Mouse (Mus musculus): Measurements from ENCODE around the gene Rhov. TPM values are rescaled to one million over a fixed set of nuclear protein-coding genes. Genes with fewer than 3 reads are reported as not detected.

Gene Rhov
- polyA plus RNA-seq, 1 experiment: 6.5 TPM

DNA sequence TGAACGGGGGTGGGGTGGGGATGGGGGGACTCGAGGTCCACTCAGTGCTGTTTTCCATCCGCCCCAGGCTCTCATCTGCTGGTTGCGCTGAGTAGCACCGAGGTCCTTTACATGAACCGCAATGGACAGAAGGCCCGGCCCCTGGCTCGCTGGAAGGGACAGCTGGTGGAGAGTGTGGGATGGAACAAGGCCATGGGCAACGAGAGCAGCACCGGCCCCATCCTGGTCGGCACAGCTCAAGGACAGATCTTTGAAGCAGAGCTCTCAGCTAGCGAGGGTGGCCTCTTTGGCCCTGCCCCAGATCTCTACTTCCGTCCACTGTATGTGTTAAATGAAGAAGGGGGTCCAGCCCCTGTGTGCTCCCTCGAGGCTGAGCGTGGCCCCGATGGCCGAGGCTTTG is 21.8 kb upstream of the Rhov start:
- DNase-seq (ENCODE audit: extremely low spot score in 1 of 2, low spot score in 1 of 2): no peak

DNA sequence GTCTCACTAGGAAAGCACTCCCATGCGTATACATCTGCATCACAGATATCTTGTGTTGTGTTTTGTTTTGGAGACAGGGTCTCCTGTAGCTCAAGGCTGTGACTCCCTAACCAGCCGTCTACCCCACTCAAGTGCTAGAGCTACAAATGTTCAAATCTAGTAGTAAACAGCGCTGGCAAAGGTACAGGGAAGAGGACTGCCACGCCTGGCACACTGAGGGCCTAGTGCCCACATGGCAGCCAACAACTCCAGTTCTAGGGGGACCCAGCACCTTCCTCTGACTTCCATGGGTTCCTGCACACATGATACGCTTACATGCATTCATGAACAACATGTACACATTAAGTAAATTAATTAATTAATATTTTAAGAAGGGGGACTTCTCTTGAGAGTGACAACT is 21.2 kb upstream of the Rhov start:
- DNase-seq (ENCODE audit: extremely low spot score in 1 of 2, low spot score in 1 of 2): no peak

- peak in 1 of 2 experiments; percentile 22 for DNase-seq (ENCODE audit: extremely low spot score in 1 of 2, low spot score in 1 of 2)
These were observed 17.9 kb upstream of the Rhov start for GRCm38 (mm10) chr2:119289014-119289416.

DNA sequence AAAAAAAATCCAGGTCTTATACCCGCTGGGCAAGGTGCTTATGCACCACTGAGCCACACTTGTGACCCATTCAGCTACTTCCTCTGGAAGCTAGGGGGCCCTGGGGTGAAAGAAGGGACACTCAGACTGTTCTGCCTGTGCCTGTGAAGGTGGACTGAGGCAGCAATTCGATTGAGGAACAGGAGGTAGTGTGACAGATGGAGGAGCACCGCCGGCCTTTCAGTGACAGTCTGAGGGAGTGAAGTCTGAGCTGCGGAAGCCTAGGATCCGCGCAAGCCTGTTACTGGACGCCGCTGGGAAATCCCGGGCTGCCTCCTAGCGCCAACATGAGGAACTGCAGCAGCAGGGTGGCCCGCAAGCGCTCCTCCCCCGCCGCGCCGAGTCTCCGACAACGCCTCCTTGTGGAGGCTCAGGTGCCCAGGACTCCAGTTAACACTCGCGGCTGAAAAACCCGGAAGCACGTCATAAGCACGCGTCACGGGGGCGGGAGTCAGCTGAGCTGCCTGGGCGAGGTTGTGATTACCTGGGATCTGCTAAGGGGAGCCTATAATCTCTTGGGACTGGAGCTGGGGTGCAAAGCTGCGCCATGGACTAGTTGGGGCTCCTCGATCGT is 17.3 kb upstream of the Rhov start, which contains the start of gene Vps18:
TSS of gene Vps18 (plus strand) at position 471 of the 613 bp plus-strand sequence.
- DNase-seq (ENCODE audit: extremely low spot score in 1 of 2, low spot score in 1 of 2): peak; percentile 97 to 100

- DNase-seq (ENCODE audit: extremely low spot score in 1 of 2, low spot score in 1 of 2): no peak
These were observed 16.3 kb upstream of the Rhov start for GRCm38 (mm10) chr2:119287372-119287771.

DNA sequence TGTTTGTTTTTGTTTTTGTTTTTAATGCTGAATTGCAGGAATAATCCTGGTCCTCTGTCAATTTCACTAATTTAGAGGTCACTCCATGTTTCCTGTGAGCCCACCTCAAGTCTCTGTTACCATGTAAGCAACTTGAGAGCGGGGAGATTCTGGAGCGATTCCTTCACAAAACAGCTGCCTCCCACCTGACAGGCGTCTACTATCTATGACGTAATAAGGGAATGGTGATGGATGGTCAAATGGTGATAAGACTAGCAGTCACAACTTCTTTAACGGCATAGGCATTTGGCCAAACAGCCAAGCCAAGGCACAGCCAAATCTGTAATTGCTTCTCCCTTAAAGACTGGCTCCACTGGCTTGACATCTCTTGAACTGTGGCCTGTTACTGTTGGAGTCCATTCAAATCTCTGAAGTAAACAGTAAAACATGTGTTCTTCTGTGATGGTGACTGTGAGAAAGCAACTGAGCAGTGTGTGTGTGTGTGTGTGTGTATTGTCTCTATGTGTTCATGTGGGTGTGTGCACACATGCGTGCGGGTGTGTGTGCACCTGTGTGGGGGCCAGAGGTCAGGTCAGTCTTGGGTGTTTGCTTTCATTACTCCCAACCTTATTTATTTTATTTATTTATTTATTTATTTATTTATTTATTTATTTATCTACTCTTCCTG is 11.0 kb upstream of the Rhov start:
- DNase-seq (ENCODE audit: extremely low spot score in 1 of 2, low spot score in 1 of 2): no peak

GRCm38 (mm10) chr2:119277810-119278209 is 6.7 kb upstream of the Rhov start:
- no peak for DNase-seq (ENCODE audit: extremely low spot score in 1 of 2, low spot score in 1 of 2)

DNA sequence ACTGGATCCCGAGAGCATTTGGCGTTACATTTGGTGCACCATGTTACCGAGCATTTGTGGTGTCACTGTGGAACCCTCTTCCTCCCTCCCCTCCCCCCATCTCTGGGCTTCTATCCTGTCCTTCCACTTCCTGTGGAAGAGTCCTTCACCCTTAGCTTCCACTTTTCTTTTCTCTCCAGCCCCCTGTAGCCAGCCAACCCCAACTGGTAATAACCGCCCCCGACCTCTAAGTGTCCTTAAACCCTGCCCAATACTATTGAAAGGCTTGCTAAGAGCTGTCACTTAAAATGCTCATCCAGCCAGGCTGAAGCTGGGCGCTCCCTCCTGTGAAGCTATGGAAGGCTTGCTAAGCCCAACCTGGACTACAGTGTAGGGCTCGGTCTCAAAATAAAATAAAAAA is 5.9 kb upstream of the Rhov start:
- DNase-seq (ENCODE audit: extremely low spot score in 1 of 2, low spot score in 1 of 2): no peak

GRCm38 (mm10) chr2:119274126-119274525 is 3.1 kb upstream of the Rhov start:
- no peak for DNase-seq (ENCODE audit: extremely low spot score in 1 of 2, low spot score in 1 of 2)

DNA sequence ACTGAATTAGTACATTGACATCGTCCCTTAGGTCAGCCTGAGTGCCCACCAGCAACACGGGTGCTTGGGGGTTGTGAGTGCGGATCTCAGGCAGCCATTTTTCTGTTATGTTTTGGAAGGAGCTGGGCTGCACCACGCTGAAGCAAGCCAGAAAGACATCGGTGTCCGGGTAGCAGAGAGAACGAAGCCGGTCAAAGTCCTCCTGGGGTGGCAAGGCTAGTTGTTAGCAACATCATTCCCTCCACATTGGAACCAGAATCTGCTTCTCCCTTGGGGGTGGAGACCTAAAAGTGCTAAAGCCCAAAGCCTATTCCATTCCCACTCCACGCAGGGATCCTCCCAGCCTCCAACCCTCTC is 808 bp downstream of the Rhov start:
- DNase-seq (ENCODE audit: extremely low spot score in 1 of 2, low spot score in 1 of 2): no peak

DNA sequence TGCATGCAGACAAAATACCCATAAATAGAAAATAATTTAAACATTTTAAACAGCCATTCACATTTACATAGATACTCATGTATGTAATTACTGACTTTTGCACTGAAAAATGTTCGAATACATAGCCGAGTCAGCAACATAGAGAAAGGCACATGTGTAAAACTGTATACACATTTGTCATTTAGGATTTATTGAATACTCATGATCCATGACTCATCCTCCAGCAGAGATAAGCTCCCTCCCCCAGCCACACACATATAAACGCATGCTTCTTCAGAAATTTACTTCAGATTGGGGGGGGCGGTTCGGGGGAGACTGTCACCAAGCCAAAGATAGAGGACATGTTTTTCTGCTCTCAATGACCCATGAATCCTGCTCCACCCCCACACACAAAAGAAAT is 7.3 kb downstream of the Rhov start:
- no peak for DNase-seq (ENCODE audit: extremely low spot score in 1 of 2, low spot score in 1 of 2)

GRCm38 (mm10) chr2:119262978-119263377 is 8.1 kb downstream of the Rhov start:
- no peak for DNase-seq (ENCODE audit: extremely low spot score in 1 of 2, low spot score in 1 of 2)

DNA sequence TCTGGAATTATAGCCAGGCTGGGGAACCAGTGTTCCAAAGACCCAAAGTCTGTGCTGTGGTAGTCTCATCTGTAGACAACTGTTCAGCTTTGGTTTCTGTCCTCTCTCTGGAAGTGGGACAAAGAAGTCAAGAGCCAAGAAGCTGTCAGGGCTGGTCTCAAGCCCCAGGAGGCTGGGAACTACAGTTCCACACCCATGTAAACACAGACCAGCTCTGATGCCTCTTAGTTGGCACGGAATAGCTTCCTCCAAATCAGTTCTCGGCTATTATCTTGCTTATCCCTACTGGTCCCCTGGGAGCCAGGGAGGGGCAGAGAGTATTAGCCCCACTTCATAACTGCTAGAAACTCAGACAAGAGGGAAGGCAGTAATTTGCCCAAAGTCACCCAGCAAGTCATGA is 9.7 kb downstream of the Rhov start:
- DNase-seq (ENCODE audit: extremely low spot score in 1 of 2, low spot score in 1 of 2): no peak

DNA sequence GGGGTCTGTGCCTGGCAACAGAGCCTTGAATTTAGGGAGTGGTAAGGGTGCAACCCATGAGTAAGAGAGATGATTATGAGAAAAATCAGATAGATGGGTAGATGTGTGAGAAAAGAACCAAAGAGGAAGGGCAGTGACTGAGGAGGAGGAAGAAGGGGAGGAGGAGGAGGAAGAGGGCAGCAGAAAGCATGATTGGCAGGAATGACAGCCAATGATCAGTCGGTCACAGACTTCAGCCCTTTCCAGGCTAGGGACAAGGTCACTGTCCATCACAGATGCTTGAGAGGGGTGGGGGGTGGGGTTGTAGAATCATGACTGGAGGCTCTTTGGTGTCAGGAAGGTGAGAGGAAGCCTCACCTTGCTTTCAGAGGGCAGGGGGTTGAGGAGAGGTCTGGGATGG is 10.6 kb downstream of the Rhov start:
- DNase-seq (ENCODE audit: extremely low spot score in 1 of 2, low spot score in 1 of 2): no peak

DNA sequence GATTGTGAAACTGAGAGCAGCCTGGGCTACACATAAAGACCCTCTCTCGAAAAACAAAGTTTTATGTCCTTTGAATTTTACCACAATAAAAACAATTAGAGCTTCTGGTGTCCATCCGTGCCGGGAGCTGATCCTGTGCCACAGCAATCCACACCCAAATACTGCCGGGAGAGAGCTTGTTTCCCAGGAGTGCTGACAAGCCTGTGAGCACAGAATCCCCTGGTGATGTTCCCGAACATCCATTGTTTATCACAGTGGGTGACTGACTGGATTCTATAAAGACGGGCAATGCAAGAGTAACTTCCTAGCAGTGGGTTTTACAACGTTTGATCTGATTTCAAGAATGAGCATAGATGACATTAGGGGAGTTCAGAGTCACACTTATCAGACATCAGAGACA is 16.1 kb downstream of the Rhov start:
- DNase-seq (ENCODE audit: extremely low spot score in 1 of 2, low spot score in 1 of 2): no peak

- DNase-seq (ENCODE audit: extremely low spot score in 1 of 2, low spot score in 1 of 2): peak in 1 of 2 experiments; percentile 90
These were observed 20.1 kb downstream of the Rhov start for GRCm38 (mm10) chr2:119250826-119251478.

- DNase-seq (ENCODE audit: extremely low spot score in 1 of 2, low spot score in 1 of 2): no peak
These were observed 20.7 kb downstream of the Rhov start for GRCm38 (mm10) chr2:119250377-119250776.

GRCm38 (mm10) chr2:119249592-119250061 is 21.4 kb downstream of the Rhov start:
- DNase-seq (ENCODE audit: extremely low spot score in 1 of 2, low spot score in 1 of 2): no peak

DNA sequence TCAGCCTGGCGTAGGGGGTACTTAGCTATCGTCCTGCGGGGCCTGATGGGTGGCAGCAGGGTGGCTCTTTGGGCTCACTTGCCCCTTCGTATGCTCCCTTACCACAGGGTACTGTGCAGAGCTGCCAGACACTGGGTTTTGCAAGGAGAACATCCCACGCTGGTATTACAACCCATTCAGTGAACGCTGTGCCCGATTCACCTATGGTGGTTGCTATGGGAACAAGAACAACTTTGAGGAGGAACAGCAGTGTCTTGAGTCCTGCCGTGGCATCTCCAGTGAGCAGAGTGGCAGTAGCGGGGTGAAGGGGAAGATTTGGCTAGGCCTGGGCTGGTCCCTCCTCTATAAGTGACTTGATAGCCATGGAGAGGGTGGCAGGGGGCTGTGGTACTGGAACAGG is 23.2 kb downstream of the Rhov start:
- DNase-seq (ENCODE audit: extremely low spot score in 1 of 2, low spot score in 1 of 2): peak in 1 of 2 experiments; percentile 35

DNA sequence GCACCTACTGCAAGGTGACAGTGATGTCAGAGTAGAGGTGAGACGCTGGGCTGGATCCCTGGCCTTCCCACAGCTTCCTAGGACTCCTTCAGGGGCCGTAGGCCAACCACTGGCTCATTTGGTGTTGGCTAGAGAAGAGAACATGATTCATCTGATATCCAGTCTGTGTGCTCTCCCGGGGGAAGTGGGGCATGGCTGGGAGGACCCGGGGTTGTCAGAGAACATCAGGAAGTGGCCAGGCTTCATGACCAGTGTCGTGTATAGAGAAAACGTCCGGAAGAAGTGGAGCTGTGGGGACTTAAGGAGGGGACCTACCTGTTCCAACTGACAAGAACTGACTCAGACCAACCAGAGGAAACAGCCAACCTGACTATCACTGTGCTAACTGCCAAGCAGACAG is 25.8 kb downstream of the Rhov start:
- DNase-seq (ENCODE audit: extremely low spot score in 1 of 2, low spot score in 1 of 2): no peak

- DNase-seq (ENCODE audit: extremely low spot score in 1 of 2, low spot score in 1 of 2): no peak
These were observed 28.5 kb downstream of the Rhov start for GRCm38 (mm10) chr2:119242548-119242947.

GRCm38 (mm10) chr2:119240819-119241186 is 30.3 kb downstream of the Rhov start:
- no peak for DNase-seq (ENCODE audit: extremely low spot score in 1 of 2, low spot score in 1 of 2)
